Mouse (Mus musculus) lung, embryonic 14.5 days (tissue): ENCODE results near the gene Eif4a2. TPM values are rescaled to one million over a fixed set of nuclear protein-coding genes. Genes with fewer than 3 reads are reported as not detected.

Experiments used
- ATAC-seq: fragments of 200-750 bp; cut with Nextera tagmentation; 2 replicates; pipeline ENCODE4 v1.8.0; 2017; ENCODE audit warnings: mild to moderate bottlenecking, moderate TSS enrichment, moderate library complexity; ENCODE audit not compliant: insufficient read depth
- DNase-seq: peaks from one replicate; pipeline ENCODE4 v3.0.0-alpha.2; 2015
- H3K27ac ChIP-seq: fragments of 300-500 bp; sonication (generic); 2 replicates; pipeline ENCODE4 v1.5.1; 2014; ENCODE audit warnings: low read depth, mild to moderate bottlenecking, moderate library complexity
- H3K27me3 ChIP-seq: fragments of 300-500 bp; sonication (generic); 2 replicates; pipeline ENCODE4 v1.6.1; 2014; ENCODE audit warnings: low read length, control low read depth; ENCODE audit not compliant: insufficient read depth
- H3K36me3 ChIP-seq: fragments of 300-500 bp; sonication (generic); 2 replicates; pipeline ENCODE4 v1.6.1; 2014; ENCODE audit warnings: control low read depth; ENCODE audit not compliant: insufficient read depth
- H3K4me1 ChIP-seq: fragments of 300-500 bp; sonication (generic); 2 replicates; pipeline ENCODE4 v1.6.1; 2014; ENCODE audit warnings: antibody characterized with exemption, control low read depth; ENCODE audit not compliant: insufficient read depth
- H3K4me2 ChIP-seq: fragments of 300-500 bp; sonication (generic); 2 replicates; pipeline ENCODE4 v1.6.1; 2014; ENCODE audit warnings: mild to moderate bottlenecking
- H3K4me3 ChIP-seq: fragments of 300-500 bp; sonication (generic); 2 replicates; pipeline ENCODE4 v1.5.1; 2014; ENCODE audit warnings: low read depth, low read length
- H3K9ac ChIP-seq: fragments of 300-500 bp; sonication (generic); 2 replicates; pipeline ENCODE4 v1.6.1; 2014
- H3K9me3 ChIP-seq: fragments of 300-500 bp; sonication (generic); 2 replicates; pipeline ENCODE4 v1.6.1; 2016; ENCODE audit warnings: low read depth, low read length, control low read depth
- CTCF ChIP-seq: IDR thresholded peaks from 2 replicates; pipeline ENCODE4 v1.5.1; 2016; ENCODE audit warnings: antibody characterized with exemption, low read depth
- WGBS: fragments of 180-500 bp; shearing (Covaris S2); extraction: QIAGEN DNeasy Blood & Tissue Kit; methylation state at CpG from one replicate; pipeline ENCODE4 v1.1.7; 2014; 5-methylcytosine and 5-hydroxymethylcytosine counted together
- polyA plus RNA-seq: library from polyadenylated mRNA; unstranded; fragments of >200 nt; fragmentation: Nextera tagmentation; extraction: Ambion mirVana; gene quantifications from 2 replicates; pipeline ENCODE4 v1.2.1, GENCODE M21; 2014

Gene Eif4a2
- polyA plus RNA-seq, 1 experiment from 2014 or later = 194 TPM

DNA sequence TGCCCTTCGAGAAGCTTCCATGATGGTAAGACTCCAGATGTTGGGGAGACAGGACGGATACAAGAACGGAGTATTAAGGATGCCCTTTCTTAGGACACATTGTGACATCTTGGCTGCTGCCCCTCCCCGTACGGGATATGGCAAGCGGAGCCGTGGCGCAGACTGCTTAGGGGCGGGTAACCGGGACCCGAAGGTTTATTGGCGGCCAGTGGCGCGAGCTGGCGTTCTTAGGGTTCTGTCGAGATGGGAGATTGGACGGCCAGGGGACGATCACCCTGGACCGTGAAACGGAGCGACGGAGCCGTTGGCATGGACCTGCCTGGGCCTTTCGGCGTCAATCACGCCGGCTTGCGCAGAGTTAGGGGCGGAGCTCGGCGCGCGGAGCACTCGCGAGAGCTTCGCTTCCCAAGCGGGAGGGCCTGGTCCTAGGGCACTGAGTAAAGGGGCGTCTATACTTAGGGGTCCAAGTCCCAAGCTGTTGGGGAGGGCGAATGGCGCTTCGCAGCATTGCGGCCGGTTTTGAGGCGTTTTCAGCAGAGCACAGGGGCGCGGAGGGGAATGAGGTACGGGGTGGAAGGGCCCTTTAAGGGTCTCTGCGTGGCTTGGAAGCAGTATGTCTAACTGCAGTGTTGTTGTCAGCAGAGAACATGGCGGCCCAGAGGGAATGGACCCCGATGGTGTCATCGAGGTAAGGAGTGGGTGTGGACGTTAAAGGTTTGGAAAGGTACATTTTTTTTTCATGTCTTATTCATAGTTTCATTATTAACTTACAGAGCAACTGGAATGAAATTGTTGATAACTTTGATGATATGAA is 909 bp downstream of the Eif4a2 start:
- TF ChIP-seq CTCF = no peak
- DNase-seq (peak; percentile 91), ATAC-seq (peak; percentile 78)
- Histone ChIP-seq H3K4me1 (peaks cover 5% of the 10 kb centered on the region; the same call in 1 of the 2 replicates), H3K4me3 (peak overlapping the region; percentile 99), H3K36me3 (peaks cover 51% of the 10 kb centered on the region), H3K4me2 (peak overlapping the region; percentile 97), H3K9me3 (no peaks in the 10 kb centered on the region), H3K9ac (peak overlapping the region; percentile 100), H3K27me3 (no peaks in the 10 kb centered on the region), H3K27ac (peak overlapping the region; percentile 99)
- WGBS = under 1% methylated on average over 52 of the region's 52 CpGs

DNA sequence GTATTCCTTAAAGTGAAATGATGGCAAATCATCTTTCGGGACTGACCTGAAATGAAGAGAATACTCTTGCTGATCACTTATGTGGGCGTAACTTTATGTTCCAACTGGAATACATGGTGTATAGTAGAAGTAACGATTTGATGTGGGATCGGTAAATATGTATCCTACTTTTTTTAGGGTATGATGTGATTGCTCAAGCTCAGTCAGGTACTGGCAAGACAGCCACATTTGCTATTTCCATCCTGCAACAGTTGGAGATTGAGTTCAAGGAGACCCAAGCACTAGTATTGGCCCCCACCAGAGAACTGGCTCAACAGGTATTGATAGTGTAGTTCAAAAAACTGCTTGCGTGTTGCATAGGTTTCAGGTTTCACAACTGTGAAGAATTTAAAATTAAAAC is 1.7 kb downstream of the Eif4a2 start:
- Histone ChIP-seq H3K27me3 (no peaks in the 10 kb centered on the region), H3K27ac (peak overlapping the region; percentile 99), H3K9ac (peak overlapping the region; percentile 100), H3K9me3 (no peaks in the 10 kb centered on the region), H3K36me3 (peaks cover 54% of the 10 kb centered on the region), H3K4me1 (peaks cover 5% of the 10 kb centered on the region; the same call in 1 of the 2 replicates), H3K4me2 (peak overlapping the region; percentile 97), H3K4me3 (peak overlapping the region; percentile 99)
- ATAC-seq (no peak), DNase-seq (no peak)
- WGBS = 2% methylated on average over 5 of the region's 5 CpGs
- no peak for TF ChIP-seq CTCF

DNA sequence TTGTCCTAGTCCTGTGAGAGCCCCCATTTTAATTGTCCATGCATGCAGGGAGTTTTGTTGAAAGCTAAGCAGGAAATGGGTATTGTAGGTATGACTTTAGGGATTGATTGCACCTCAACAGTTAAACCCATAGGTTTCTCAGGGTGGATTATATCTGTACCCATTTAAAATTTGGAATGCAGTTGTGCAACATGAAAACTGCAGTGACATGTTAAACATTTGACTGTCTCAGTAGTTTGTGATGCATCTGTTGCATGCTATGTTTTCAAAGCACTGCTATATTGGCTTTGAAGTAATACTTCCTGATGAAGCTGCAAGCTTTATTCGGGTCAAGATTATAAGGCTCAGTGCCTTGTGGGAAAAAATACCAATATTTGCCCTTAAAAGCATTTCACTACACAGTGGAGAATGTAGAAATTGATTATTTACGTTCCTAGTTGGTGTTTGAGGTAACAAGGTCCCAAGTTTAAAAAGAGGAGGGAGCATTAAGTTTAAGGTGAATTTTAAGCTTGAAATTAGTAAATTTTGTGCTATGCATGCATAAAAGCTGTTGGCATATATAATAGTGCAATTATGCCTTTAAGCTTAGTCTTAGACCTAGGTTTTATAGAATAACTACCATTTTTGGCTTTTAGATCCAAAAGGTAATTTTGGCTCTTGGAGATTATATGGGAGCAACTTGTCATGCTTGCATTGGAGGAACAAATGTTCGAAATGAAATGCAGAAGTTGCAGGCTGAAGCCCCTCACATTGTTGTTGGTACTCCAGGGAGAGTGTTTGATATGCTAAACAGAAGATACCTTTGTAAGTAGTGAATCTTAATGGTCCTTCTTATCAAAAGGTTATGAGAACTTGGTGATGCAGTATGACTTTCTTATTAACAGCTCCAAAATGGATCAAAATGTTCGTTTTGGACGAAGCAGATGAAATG is 2.4 kb downstream of the Eif4a2 start:
- TF ChIP-seq CTCF = no peak
- 41% methylated on average over 5 of the region's 5 CpGs for WGBS
- Histone ChIP-seq H3K4me1 (peaks cover 5% of the 10 kb centered on the region; the same call in 1 of the 2 replicates), H3K4me3 (peak overlapping the region; percentile 99), H3K9me3 (no peaks in the 10 kb centered on the region), H3K36me3 (peaks cover 61% of the 10 kb centered on the region), H3K27me3 (no peaks in the 10 kb centered on the region), H3K27ac (peak overlapping the region; percentile 99), H3K9ac (peak overlapping the region; percentile 100), H3K4me2 (peak overlapping the region; percentile 97)
- DNase-seq = no peak
- ATAC-seq = no peak

DNA sequence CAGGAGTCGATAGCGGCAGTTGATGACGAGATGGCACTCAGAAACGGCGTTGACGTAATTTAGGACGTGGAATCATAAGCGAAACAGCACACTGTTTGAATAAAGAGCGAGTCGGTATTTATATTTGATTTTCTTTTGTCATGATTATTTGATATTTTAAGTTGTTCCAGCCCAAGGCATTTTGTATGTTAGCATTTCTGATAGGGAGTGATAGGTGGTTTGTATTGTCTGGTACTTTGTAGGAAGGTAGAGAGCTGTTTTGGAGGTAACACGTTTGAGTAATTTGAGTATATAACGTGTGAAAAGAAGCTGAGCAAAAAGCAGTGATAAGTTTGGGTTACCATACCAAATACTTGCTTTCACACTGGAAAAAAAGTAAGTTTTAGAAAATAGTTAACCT is 5.1 kb downstream of the Eif4a2 start:
- H3K4me1 ChIP-seq = peaks cover 5% of the 10 kb centered on the region; the same call in 1 of the 2 replicates
- no peaks in the 10 kb centered on the region for H3K27me3 ChIP-seq
- H3K9ac ChIP-seq = no peak overlapping the region
- no peak overlapping the region for H3K27ac ChIP-seq
- H3K36me3 ChIP-seq = peaks cover 81% of the 10 kb centered on the region
- no peak overlapping the region for H3K4me3 ChIP-seq
- 70% methylated on average over 12 of the region's 12 CpGs for WGBS
- H3K4me2 ChIP-seq = no peak overlapping the region; the same call in 1 of the 2 replicates
- ATAC-seq = no peak
- no peak for DNase-seq
- TF ChIP-seq CTCF = no peak
- no peaks in the 10 kb centered on the region for H3K9me3 ChIP-seq

DNA sequence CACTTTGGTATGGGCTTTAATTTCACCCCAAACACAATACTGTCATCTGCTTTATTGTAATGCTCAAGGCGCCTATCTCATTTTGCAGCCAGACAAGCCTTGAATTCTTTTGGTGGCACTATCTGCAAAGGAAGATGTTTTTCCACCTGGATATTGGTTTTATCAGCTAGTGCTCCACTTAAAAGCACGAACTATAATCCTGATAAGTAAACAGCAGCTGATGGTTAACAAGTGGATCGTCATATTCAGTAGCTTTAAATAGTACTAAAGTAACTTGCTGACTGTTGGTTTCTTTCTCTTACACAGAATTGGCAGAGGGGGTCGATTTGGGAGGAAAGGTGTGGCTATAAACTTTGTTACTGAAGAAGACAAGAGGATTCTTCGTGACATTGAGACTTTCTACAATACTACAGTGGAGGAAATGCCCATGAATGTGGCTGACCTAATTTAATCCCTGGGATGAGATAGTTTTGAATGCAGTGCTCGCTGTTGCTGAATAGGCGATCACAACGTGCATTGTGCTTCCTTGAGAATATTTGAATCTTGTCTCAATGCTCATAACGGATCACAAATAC is 5.7 kb downstream of the Eif4a2 start:
- ATAC-seq (no peak), DNase-seq (no peak)
- Histone ChIP-seq H3K4me1 (peaks cover 5% of the 10 kb centered on the region; the same call in 1 of the 2 replicates), H3K27me3 (no peaks in the 10 kb centered on the region), H3K4me2 (peak overlapping the region; percentile 15; the same call in 1 of the 2 replicates), H3K36me3 (peaks cover 83% of the 10 kb centered on the region), H3K27ac (no peak overlapping the region), H3K9me3 (no peaks in the 10 kb centered on the region), H3K4me3 (no peak overlapping the region), H3K9ac (no peak overlapping the region)
- WGBS = 45% methylated on average over 9 of the region's 9 CpGs
- TF ChIP-seq CTCF = no peak

DNA sequence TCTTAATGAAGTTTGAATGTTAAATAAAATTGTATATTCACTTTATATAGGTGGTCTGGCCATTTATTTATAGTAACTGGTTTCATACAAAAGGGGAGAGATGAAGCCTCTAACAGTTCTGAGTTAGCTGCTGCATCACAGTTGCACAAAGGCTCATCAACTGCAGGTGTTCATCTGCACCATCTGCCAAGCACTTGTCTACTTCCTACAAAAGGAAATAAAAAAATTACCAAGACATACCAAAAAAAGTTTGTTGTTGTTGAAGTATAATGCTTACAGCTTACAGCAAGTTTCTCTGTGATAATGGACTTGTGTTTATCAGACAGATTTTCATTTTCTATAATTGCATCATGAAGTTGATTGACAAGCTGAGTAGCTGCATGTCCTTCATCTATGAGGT is 6.7 kb downstream of the Eif4a2 start:
- no peak overlapping the region for H3K9ac ChIP-seq
- H3K36me3 ChIP-seq = peaks cover 79% of the 10 kb centered on the region
- ATAC-seq = no peak
- no peak overlapping the region for H3K27ac ChIP-seq
- H3K4me2 ChIP-seq = no peak overlapping the region
- no peaks in the 10 kb centered on the region for H3K9me3 ChIP-seq
- no peaks in the 10 kb centered on the region for H3K27me3 ChIP-seq
- no peak for TF ChIP-seq CTCF
- no peak overlapping the region for H3K4me3 ChIP-seq
- peaks cover 5% of the 10 kb centered on the region; the same call in 1 of the 2 replicates for H3K4me1 ChIP-seq
- no peak for DNase-seq
